Mouse (Mus musculus): Measurements from ENCODE around the gene Hap1. TPM values are rescaled to one million over a fixed set of nuclear protein-coding genes. Genes with fewer than 3 reads are reported as not detected.
A peak's percentile ranks its signal among the peaks of the same experiment; 100 is the strongest.

The Hap1 gene
- polyA plus RNA-seq, 1 experiment from 2014 or later = 164 TPM

DNA sequence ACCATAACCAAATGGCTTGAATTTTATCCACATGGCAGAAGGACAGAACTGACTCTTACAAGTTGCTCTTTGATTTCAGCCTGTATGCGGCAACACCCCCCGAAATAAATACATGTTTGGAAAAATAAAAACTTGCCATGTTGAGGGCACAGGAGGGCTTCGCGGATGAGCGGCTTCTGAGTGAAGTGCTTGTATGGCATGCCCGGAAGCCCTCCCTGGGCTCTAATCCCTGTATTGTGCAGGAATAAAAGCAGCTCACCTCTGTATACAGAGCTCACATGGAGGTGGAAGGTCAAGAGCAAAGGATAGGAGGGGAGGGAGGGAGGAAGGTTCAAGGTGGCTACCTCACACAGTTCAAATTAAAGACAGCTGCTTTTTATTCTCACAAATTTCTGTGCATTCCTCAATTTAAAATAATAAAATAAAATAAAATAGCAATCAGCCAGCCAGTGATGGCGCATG, 36.0 kb upstream of the Hap1 start:
- H3K9ac ChIP-seq (replicated peaks; ENCODE audit: low read depth, low read length) = no peak overlapping the region
- H3K27ac ChIP-seq (ENCODE audit: low read length) = no peak overlapping the region
- H3K4me3 ChIP-seq (replicated peaks; ENCODE audit: low read length) = no peak overlapping the region
- no peak for ATAC-seq
- peaks cover 24% of the 10 kb centered on the region for H3K4me1 ChIP-seq (replicated peaks; ENCODE audit: control insufficient read depth, insufficient read depth, low read length)
- H3K9me3 ChIP-seq (ENCODE audit: control insufficient read depth, low read length) = no peaks in the 10 kb centered on the region
- WGBS = 59% methylated on average over 7 of the region's 7 CpGs
- no peaks in the 10 kb centered on the region for H3K36me3 ChIP-seq (ENCODE audit: control insufficient read depth, insufficient read depth)
- no peak overlapping the region for H3K4me2 ChIP-seq (ENCODE audit: low read length)
- 0 out of 2 replicates have a peak, but pooled peaks cover 4% of the 10 kb centered on the region for H3K27me3 ChIP-seq (replicated peaks; ENCODE audit: control insufficient read depth, insufficient read depth, low read length)

DNA sequence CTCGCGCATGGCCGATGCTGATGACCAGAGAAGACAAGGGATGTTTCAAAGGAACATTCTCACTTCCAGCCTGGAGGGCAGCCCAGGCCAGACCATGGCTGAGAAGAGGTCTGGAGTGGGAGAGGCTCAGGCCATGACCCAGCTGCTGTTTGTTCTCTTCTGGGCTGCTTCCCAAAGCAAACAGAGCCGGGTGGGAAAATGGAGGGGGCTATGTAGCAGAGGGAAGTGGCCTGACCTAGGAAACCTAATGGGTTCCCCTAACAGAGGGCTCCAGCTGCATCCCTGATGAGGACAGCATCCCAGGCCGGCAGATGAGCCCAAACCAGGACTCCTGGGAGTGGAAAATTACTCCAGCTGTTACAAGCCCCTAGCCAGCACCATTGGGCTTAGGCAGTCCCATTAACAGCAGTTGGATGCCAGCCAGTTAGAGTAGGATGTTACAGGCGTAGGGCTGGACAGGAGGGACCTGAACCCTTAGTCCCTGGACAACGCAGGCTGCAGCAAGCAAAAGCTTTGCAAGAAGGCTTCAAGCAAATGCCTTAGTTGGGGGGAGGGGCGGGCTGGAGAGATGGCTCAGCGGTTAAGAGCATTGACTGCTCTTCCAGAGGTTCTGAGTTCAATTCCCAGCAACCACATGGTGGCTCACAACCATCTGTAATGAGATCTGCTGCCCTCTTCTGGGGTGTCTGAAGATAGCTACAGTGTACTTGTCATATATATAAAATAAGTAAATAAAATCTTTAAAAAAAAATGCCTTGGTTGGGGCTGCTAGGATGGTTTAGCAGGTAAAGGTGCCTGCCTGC, 35.4 kb upstream of the Hap1 start:
- Histone ChIP-seq H3K9ac (replicated peaks; ENCODE audit: low read depth, low read length) (no peak overlapping the region), H3K4me1 (replicated peaks; ENCODE audit: control insufficient read depth, insufficient read depth, low read length) (peaks cover 19% of the 10 kb centered on the region), H3K9me3 (ENCODE audit: control insufficient read depth, low read length) (no peaks in the 10 kb centered on the region), H3K4me3 (replicated peaks; ENCODE audit: low read length) (no peak overlapping the region), H3K36me3 (ENCODE audit: control insufficient read depth, insufficient read depth) (no peaks in the 10 kb centered on the region), H3K27ac (ENCODE audit: low read length) (peak overlapping the region; percentile 42; the same call in 1 of the 2 replicates), H3K4me2 (ENCODE audit: low read length) (no peak overlapping the region), H3K27me3 (replicated peaks; ENCODE audit: control insufficient read depth, insufficient read depth, low read length) (0 out of 2 replicates have a peak, but pooled peaks cover 4% of the 10 kb centered on the region)
- ATAC-seq = no peak
- WGBS = 69% methylated on average over 9 of the region's 9 CpGs

DNA sequence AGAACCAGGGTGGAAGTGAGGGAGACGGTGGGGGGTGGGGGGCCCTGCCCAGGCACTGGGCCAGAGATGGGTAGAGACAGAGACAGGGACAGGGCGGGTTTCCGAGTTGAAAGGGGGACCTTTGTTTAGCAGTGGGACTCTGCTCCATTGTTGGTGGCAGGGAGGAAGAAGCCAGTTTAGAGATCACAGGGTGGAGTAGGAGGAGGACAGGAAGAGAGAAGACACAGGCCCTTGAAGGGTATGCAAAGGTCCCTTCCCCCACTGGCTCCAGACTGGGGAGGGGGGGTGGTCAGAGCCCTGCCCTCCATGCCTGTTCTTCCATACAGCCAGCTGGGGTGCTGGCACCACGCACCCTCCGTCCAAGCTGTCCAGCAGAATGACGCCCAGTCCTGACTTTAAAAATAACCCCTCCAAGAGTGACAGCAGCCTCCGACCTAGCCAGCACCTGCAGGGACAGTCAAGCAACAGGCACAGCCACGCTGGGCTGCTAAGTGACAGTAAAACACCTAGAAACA, 34.1 kb upstream of the Hap1 start:
- no peak overlapping the region for H3K4me3 ChIP-seq (replicated peaks; ENCODE audit: low read length)
- no peak overlapping the region for H3K27ac ChIP-seq (ENCODE audit: low read length)
- H3K9ac ChIP-seq (replicated peaks; ENCODE audit: low read depth, low read length) = no peak overlapping the region
- no peak overlapping the region for H3K4me2 ChIP-seq (ENCODE audit: low read length)
- no peaks in the 10 kb centered on the region for H3K9me3 ChIP-seq (ENCODE audit: control insufficient read depth, low read length)
- H3K27me3 ChIP-seq (replicated peaks; ENCODE audit: control insufficient read depth, insufficient read depth, low read length) = no peaks in the 10 kb centered on the region
- 39% methylated on average over 8 of the region's 8 CpGs for WGBS
- H3K4me1 ChIP-seq (replicated peaks; ENCODE audit: control insufficient read depth, insufficient read depth, low read length) = peaks cover 7% of the 10 kb centered on the region
- ATAC-seq = no peak
- H3K36me3 ChIP-seq (ENCODE audit: control insufficient read depth, insufficient read depth) = no peaks in the 10 kb centered on the region

DNA sequence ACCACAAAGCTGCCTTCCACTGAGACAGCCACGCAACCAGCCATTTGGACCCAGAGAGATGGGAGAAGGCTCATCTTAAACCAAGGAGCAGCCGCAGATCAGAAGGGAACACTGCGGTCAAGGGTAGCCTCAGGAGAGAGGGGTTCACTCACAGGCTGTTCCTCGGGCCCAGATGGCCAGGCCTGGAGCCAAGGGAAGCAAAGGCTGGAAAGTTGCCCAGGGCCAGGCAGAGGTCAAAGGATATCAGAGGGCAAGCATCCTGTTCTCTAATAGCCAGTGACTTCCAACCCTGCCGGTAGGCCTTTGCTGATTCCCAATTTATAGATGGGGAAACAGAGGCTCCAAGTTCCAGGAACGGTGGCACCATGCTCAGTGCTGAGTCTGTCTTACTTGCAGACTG, 32.7 kb upstream of the Hap1 start:
- WGBS = 84% methylated on average over 6 of the region's 6 CpGs
- H3K27ac ChIP-seq (ENCODE audit: low read length) = no peak overlapping the region
- peaks cover 5% of the 10 kb centered on the region for H3K4me1 ChIP-seq (replicated peaks; ENCODE audit: control insufficient read depth, insufficient read depth, low read length)
- H3K9me3 ChIP-seq (ENCODE audit: control insufficient read depth, low read length) = no peaks in the 10 kb centered on the region
- no peak overlapping the region for H3K4me2 ChIP-seq (ENCODE audit: low read length)
- H3K4me3 ChIP-seq (replicated peaks; ENCODE audit: low read length) = no peak overlapping the region
- H3K9ac ChIP-seq (replicated peaks; ENCODE audit: low read depth, low read length) = no peak overlapping the region
- H3K27me3 ChIP-seq (replicated peaks; ENCODE audit: control insufficient read depth, insufficient read depth, low read length) = no peaks in the 10 kb centered on the region
- H3K36me3 ChIP-seq (ENCODE audit: control insufficient read depth, insufficient read depth) = peaks cover 2% of the 10 kb centered on the region; the same call in 1 of the 2 replicates
- ATAC-seq = no peak

GRCm38 (mm10) chr11:100387589-100388375, 31.9 kb upstream of the Hap1 start:
- Histone ChIP-seq H3K9ac (replicated peaks; ENCODE audit: low read depth, low read length) (no peak overlapping the region), H3K36me3 (ENCODE audit: control insufficient read depth, insufficient read depth) (peaks cover 7% of the 10 kb centered on the region; the same call in 1 of the 2 replicates), H3K4me1 (replicated peaks; ENCODE audit: control insufficient read depth, insufficient read depth, low read length) (peaks cover 5% of the 10 kb centered on the region), H3K27me3 (replicated peaks; ENCODE audit: control insufficient read depth, insufficient read depth, low read length) (no peaks in the 10 kb centered on the region), H3K27ac (ENCODE audit: low read length) (peak overlapping the region; percentile 16; the same call in 1 of the 2 replicates), H3K4me2 (ENCODE audit: low read length) (no peak overlapping the region), H3K9me3 (ENCODE audit: control insufficient read depth, low read length) (no peaks in the 10 kb centered on the region), H3K4me3 (replicated peaks; ENCODE audit: low read length) (no peak overlapping the region)
- ATAC-seq = no peak
- WGBS = 58% methylated on average over 14 of the region's 14 CpGs

DNA sequence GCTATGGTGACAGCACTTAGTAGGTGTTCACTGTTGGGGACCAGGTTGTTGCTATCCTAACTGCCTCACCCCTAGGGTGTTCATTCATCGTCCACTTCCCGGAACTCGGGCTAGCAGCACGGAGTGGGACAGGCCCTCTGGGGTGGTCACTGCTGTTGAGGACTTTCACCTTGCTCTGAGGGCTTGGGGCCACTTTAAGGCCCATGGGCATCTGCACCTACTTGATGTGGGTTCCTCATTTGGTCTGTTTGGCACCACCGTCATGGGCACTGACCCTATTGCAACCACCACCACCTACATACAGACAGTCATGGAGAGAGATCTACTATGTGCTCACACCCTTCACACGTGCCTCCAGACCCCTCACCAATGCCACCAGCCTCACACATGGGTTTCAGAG, 31.2 kb upstream of the Hap1 start:
- Histone ChIP-seq H3K4me2 (ENCODE audit: low read length) (no peak overlapping the region), H3K9me3 (ENCODE audit: control insufficient read depth, low read length) (no peaks in the 10 kb centered on the region), H3K36me3 (ENCODE audit: control insufficient read depth, insufficient read depth) (peaks cover 7% of the 10 kb centered on the region; the same call in 1 of the 2 replicates), H3K4me1 (replicated peaks; ENCODE audit: control insufficient read depth, insufficient read depth, low read length) (peaks cover 5% of the 10 kb centered on the region), H3K9ac (replicated peaks; ENCODE audit: low read depth, low read length) (no peak overlapping the region), H3K27me3 (replicated peaks; ENCODE audit: control insufficient read depth, insufficient read depth, low read length) (no peaks in the 10 kb centered on the region), H3K4me3 (replicated peaks; ENCODE audit: low read length) (no peak overlapping the region), H3K27ac (ENCODE audit: low read length) (no peak overlapping the region)
- WGBS = 80% methylated on average over 6 of the region's 6 CpGs
- ATAC-seq = no peak

- Histone ChIP-seq H3K27ac (ENCODE audit: low read length) (no peak overlapping the region), H3K4me3 (replicated peaks; ENCODE audit: low read length) (no peak overlapping the region), H3K36me3 (ENCODE audit: control insufficient read depth, insufficient read depth) (peaks cover 10% of the 10 kb centered on the region), H3K27me3 (replicated peaks; ENCODE audit: control insufficient read depth, insufficient read depth, low read length) (no peaks in the 10 kb centered on the region), H3K9ac (replicated peaks; ENCODE audit: low read depth, low read length) (no peak overlapping the region), H3K4me1 (replicated peaks; ENCODE audit: control insufficient read depth, insufficient read depth, low read length) (peaks cover 5% of the 10 kb centered on the region), H3K9me3 (ENCODE audit: control insufficient read depth, low read length) (no peaks in the 10 kb centered on the region), H3K4me2 (ENCODE audit: low read length) (no peak overlapping the region)
- 49% methylated on average over 5 of the region's 5 CpGs for WGBS
- no peak for ATAC-seq
Observed at GRCm38 (mm10) chr11:100386586-100386985, 30.7 kb upstream of the Hap1 start.

- 84% methylated on average over 3 of the region's 3 CpGs for whole genome bisulfite sequencing
- H3K9me3 ChIP-seq (ENCODE audit: control insufficient read depth, low read length) = no peaks in the 10 kb centered on the region
- no peak for ATAC-seq
- no peak overlapping the region for H3K27ac ChIP-seq (ENCODE audit: low read length)
- H3K4me1 ChIP-seq (replicated peaks; ENCODE audit: control insufficient read depth, insufficient read depth, low read length) = peaks cover 5% of the 10 kb centered on the region
- no peaks in the 10 kb centered on the region for H3K27me3 ChIP-seq (replicated peaks; ENCODE audit: control insufficient read depth, insufficient read depth, low read length)
- H3K36me3 ChIP-seq (ENCODE audit: control insufficient read depth, insufficient read depth) = peaks cover 12% of the 10 kb centered on the region
- H3K4me2 ChIP-seq (ENCODE audit: low read length) = no peak overlapping the region
- no peak overlapping the region for H3K9ac ChIP-seq (replicated peaks; ENCODE audit: low read depth, low read length)
- H3K4me3 ChIP-seq (replicated peaks; ENCODE audit: low read length) = no peak overlapping the region
Observed at GRCm38 (mm10) chr11:100385016-100385415, 29.1 kb upstream of the Hap1 start.

GRCm38 (mm10) chr11:100382682-100383081, 26.8 kb upstream of the Hap1 start:
- Histone ChIP-seq H3K36me3 (ENCODE audit: control insufficient read depth, insufficient read depth) (peaks cover 16% of the 10 kb centered on the region), H3K4me3 (replicated peaks; ENCODE audit: low read length) (no peak overlapping the region), H3K9me3 (ENCODE audit: control insufficient read depth, low read length) (no peaks in the 10 kb centered on the region), H3K27me3 (replicated peaks; ENCODE audit: control insufficient read depth, insufficient read depth, low read length) (no peaks in the 10 kb centered on the region), H3K27ac (ENCODE audit: low read length) (no peak overlapping the region), H3K4me1 (replicated peaks; ENCODE audit: control insufficient read depth, insufficient read depth, low read length) (no peaks in the 10 kb centered on the region), H3K4me2 (ENCODE audit: low read length) (no peak overlapping the region), H3K9ac (replicated peaks; ENCODE audit: low read depth, low read length) (no peak overlapping the region)
- ATAC-seq = no peak
- WGBS = 78% methylated on average over 6 of the region's 6 CpGs

Measured in forebrain, embryonic 16.5 days (tissue).